Mouse (Mus musculus): ENCODE data around the gene Chd4.

GRCm38 (mm10) chr6:125071896-125072279, 23.9 kb upstream of the Chd4 start:
- no peak for TF ChIP-seq MAX (IDR thresholded peaks at IDR 0.05)
- TF ChIP-seq CTCF (IDR thresholded peaks at IDR 0.05; ENCODE audit: control insufficient read depth, insufficient read depth, insufficient read length), result no peak
- no peak for TF ChIP-seq USF1 (IDR thresholded peaks at IDR 0.05; ENCODE audit: low read depth)
- no peak for TF ChIP-seq MYOD1 (IDR thresholded peaks at IDR 0.05; ENCODE audit: control insufficient read depth, insufficient read length, low read depth)
- TF ChIP-seq FOSL1 (IDR thresholded peaks at IDR 0.05; ENCODE audit: insufficient read depth, low read length, poor library complexity, severe bottlenecking), result no peak
- no peak for TF ChIP-seq CEBPB (IDR thresholded peaks at IDR 0.05; ENCODE audit: low read depth)
- no peak for TF ChIP-seq MYOG (IDR thresholded peaks at IDR 0.05; ENCODE audit: control insufficient read depth, extremely low read depth, insufficient read length)

All from C2C12 (cell line).